Mouse (Mus musculus) stomach, embryonic 15.5 days (tissue): ENCODE results near the gene Relb. TPM values are rescaled to one million over a fixed set of nuclear protein-coding genes. Genes with fewer than 3 reads are reported as not detected.

Experiments used
- ATAC-seq: fragments of 200-750 bp; cut with Nextera tagmentation; 2 replicates; pipeline ENCODE4 v1.8.0; 2017; ENCODE audit warnings: low read depth, moderate number of reproducible peaks, moderate TSS enrichment; ENCODE audit not compliant: insufficient read depth, low FRiP score
- H3K27ac ChIP-seq: fragments of 300-500 bp; sonication (generic); 2 replicates; pipeline ENCODE4 v1.5.1; 2015; ENCODE audit warnings: mild to moderate bottlenecking, inconsistent platforms
- H3K27me3 ChIP-seq: fragments of 300-500 bp; sonication (generic); replicated peaks from 2 replicates; pipeline ENCODE4 v1.6.1; 2015; ENCODE audit warnings: inconsistent platforms
- H3K36me3 ChIP-seq: fragments of 300-500 bp; sonication (generic); 2 replicates; pipeline ENCODE4 v1.6.1; 2015; ENCODE audit warnings: inconsistent platforms
- H3K4me1 ChIP-seq: fragments of 300-500 bp; sonication (generic); 2 replicates; pipeline ENCODE4 v1.6.1; 2015; ENCODE audit warnings: inconsistent platforms
- H3K4me2 ChIP-seq: fragments of 300-500 bp; sonication (generic); 2 replicates; pipeline ENCODE4 v1.6.1; 2015; ENCODE audit warnings: mild to moderate bottlenecking, inconsistent platforms
- H3K4me3 ChIP-seq: fragments of 300-500 bp; sonication (generic); replicated peaks from 2 replicates; pipeline ENCODE4 v1.5.1; 2015; ENCODE audit warnings: inconsistent platforms
- H3K9ac ChIP-seq: fragments of 300-500 bp; sonication (generic); 2 replicates; pipeline ENCODE4 v1.6.1; 2015; ENCODE audit warnings: inconsistent platforms
- H3K9me3 ChIP-seq: fragments of 300-500 bp; sonication (generic); 2 replicates; pipeline ENCODE4 v1.6.1; 2016; ENCODE audit warnings: inconsistent platforms
- WGBS: fragments of 180-500 bp; shearing (Covaris S2); methylation state at CpG from one replicate; pipeline ENCODE4 v1.1.7; 2015; 5-methylcytosine and 5-hydroxymethylcytosine counted together
- polyA plus RNA-seq: library from polyadenylated mRNA; unstranded; fragments of >200 nt; fragmentation: Nextera tagmentation; extraction: Ambion mirVana; gene quantifications from 2 replicates; pipeline ENCODE4 v1.2.1, GENCODE M21; 2015

Gene Relb
- polyA plus RNA-seq, 1 experiment from 2014 or later, result 10.1 TPM

DNA sequence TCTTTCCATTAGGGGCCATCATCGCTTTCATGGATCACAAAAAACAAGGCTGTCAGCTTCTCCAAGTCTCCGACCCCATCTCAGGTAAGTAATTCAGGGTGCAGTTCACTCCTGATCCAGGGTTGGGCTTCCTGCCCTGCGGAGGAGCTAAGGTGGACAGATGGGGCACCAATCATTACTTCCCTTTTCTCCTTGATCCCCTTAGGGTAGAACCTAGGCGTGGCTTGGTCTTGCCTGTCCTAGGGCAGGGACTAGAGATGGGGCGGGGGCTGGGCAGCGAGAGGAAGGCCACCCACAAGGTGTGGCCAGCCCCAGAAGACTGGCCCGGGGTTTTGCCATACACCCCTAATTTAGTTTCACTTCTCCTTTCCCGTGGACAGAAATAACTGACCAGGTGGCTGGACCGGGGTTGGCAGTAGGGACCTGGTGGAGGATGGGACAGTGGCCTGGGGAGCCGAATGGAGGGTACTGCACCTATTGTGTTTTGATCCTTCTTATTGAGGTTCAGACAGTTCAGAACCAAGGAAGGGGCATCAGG, 51.3 kb downstream of the Relb start:
- WGBS, result 16% methylated on average over 10 of the region's 10 CpGs
- no peak for ATAC-seq
- peak overlapping the region; percentile 95 for H3K4me2 ChIP-seq
- no peaks in the 10 kb centered on the region for H3K9me3 ChIP-seq
- peaks cover 20% of the 10 kb centered on the region for H3K36me3 ChIP-seq
- peaks cover 18% of the 10 kb centered on the region for H3K27me3 ChIP-seq
- peak overlapping the region; percentile 45 for H3K4me3 ChIP-seq
- H3K9ac ChIP-seq, result peak overlapping the region; percentile 33; the same call in 1 of the 2 replicates
- no peak overlapping the region for H3K27ac ChIP-seq
- peaks cover 14% of the 10 kb centered on the region for H3K4me1 ChIP-seq

DNA sequence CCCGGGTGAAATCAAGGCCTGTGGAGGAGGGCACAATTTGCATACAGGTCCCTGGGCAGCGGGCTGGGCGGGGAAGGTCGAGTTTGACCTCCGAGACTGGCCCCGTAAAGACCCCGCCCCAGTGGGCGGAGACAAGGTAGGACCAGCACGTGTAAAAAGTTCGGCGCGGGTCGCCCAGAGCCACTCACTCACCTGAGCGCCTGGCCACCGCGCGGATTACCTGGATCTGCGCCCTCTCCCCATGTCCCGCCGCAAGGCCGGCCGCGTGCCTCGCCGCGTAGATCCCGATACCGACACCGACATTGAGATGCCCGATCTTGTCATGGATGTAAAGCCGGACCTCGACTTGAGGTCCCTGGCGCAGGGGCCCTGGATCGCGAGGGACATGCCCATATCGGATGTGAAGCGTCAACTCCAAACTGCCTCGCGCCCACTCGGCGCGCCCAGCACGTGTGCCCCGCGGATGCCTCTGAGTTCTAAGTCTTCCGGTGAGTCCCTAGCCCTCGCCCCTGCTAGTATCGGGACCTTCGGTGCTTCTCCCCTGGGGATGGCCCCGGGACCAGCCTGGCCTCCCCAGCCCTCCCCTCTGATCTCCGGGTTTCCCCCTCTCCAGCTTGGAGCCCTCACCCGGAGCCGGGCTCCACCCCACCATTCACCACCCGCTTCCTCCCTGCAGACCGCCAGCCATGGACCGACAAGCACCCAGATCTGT, 51.9 kb downstream of the Relb start, which contains the start of the genes Zfp296 and Gemin7:
Zfp296 (plus strand) TSS at position 147 of the 712 bp plus-strand sequence.
Gemin7 (minus strand) TSS at position 455 of the 712 bp plus-strand sequence.
- H3K9me3 ChIP-seq, result no peaks in the 10 kb centered on the region
- peak within 1 kb of the TSS; percentile 95 for H3K4me2 ChIP-seq
- peak within 1 kb of the TSS; percentile 45 for H3K4me3 ChIP-seq
- WGBS, result 2% methylated on average over 56 of the region's 56 CpGs
- no peak for ATAC-seq
- H3K27me3 ChIP-seq, result peaks cover 18% of the 10 kb centered on the region
- H3K4me1 ChIP-seq, result peaks cover 20% of the 10 kb centered on the region
- no peak within 1 kb of the TSS for H3K27ac ChIP-seq
- H3K9ac ChIP-seq, result peak within 1 kb of the TSS; percentile 33; the same call in 1 of the 2 replicates
- peaks cover 16% of the 10 kb centered on the region for H3K36me3 ChIP-seq

DNA sequence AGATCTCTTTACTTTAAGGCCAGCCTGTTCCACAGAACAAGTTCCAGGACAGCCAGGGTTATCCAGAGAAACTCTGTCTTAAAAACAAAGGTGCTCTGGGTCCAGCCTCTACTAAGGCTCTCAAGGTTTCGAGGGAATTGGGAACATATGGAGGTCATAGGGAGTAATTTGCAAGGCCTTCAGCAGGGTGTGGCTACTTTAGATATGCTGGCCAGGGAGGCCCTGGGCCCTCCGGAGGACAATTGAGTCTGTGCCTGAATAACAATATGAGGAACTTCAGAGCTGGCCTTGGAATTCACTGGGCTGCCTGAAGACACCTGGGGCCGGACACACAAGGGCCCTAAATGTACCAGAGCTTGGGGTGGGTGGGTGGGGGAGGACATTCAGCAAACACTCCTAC, 53.7 kb downstream of the Relb start:
- WGBS, result 57% methylated on average over 3 of the region's 3 CpGs
- Histone ChIP-seq H3K27me3 (peaks cover 18% of the 10 kb centered on the region), H3K4me2 (no peak overlapping the region), H3K9ac (no peak overlapping the region), H3K4me1 (peaks cover 27% of the 10 kb centered on the region), H3K4me3 (no peak overlapping the region), H3K27ac (no peak overlapping the region), H3K36me3 (0 out of 2 replicates have a peak, but pooled peaks cover 6% of the 10 kb centered on the region), H3K9me3 (no peaks in the 10 kb centered on the region)
- ATAC-seq, result no peak

DNA sequence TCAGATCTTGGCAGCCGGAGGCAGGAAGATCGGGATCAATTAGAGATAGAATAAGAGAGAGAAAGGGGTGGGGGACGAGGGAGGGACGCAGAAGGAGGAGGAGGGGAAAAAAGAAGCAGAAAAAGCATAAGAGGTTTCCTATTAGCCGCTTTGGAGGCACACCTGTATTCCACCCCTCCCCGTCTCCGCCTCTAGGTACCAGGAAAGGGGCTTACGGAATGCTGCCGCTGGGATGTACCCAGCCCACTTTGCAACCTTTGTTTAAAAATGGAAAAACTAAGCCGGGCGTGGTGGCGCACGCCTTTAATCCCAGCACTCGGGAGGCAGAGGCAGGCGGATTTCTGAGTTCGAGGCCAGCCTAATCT, 55.5 kb downstream of the Relb start:
- ATAC-seq, result 0 out of 2 replicates have a peak, but pooled peaks have one; percentile 0
- WGBS, result 17% methylated on average over 16 of the region's 16 CpGs
- peak overlapping the region; percentile 91 for H3K4me2 ChIP-seq
- peak overlapping the region; percentile 88 for H3K27ac ChIP-seq
- peak overlapping the region; percentile 72 for H3K4me3 ChIP-seq
- peak overlapping the region; percentile 65 for H3K9ac ChIP-seq
- peaks cover 27% of the 10 kb centered on the region for H3K4me1 ChIP-seq
- H3K9me3 ChIP-seq, result no peaks in the 10 kb centered on the region
- H3K36me3 ChIP-seq, result peaks cover 13% of the 10 kb centered on the region; the same call in 1 of the 2 replicates
- H3K27me3 ChIP-seq, result peaks cover 18% of the 10 kb centered on the region

DNA sequence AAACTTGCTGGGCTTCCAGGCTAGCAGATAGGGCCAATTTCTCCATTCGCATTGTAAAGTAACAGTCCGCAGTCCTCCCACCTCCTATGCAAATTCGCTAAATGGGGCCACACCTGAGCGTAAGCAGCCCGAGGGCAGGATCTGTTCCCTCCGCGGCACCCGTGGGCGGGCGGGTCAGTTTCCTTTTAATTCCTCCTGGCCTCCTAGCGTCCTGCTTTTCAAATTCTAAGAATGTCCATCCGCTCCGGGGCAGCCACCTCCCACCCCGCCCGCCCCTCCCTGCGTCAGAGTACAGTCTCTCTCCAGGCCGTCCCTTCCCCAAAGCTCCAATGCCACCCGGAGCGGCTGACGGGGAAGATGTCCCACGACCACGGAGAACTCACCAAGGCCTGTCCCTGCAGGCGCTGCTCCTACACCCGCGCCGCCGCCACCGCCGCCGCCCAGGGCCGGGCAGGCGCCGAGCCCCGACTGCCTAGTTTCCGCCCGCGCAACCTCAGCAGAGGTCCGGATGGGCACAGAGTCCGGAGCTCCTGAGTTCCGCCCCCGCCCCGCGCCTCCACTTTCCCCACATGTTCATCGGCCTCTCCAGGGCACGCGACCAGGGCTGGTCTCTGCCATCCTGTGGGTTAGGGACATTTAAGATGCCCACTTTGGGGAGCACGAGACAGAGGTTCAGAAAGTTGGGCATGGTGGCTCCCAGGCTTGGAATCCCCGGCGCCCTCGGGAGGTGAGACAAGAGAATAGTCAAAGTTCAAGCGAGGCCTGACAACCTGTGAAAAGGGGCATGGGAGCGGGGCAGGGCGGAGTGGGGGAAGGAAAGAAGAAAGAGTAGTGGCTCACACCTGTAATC, 56.1 kb downstream of the Relb start:
- Histone ChIP-seq H3K27ac (peak overlapping the region; percentile 88), H3K36me3 (peaks cover 13% of the 10 kb centered on the region; the same call in 1 of the 2 replicates), H3K27me3 (peaks cover 14% of the 10 kb centered on the region), H3K4me2 (peak overlapping the region; percentile 91), H3K4me1 (peaks cover 26% of the 10 kb centered on the region), H3K9ac (peak overlapping the region; percentile 65), H3K9me3 (no peaks in the 10 kb centered on the region), H3K4me3 (peak overlapping the region; percentile 72)
- WGBS, result under 1% methylated on average over 53 of the region's 53 CpGs
- peak; percentile 87 for ATAC-seq

DNA sequence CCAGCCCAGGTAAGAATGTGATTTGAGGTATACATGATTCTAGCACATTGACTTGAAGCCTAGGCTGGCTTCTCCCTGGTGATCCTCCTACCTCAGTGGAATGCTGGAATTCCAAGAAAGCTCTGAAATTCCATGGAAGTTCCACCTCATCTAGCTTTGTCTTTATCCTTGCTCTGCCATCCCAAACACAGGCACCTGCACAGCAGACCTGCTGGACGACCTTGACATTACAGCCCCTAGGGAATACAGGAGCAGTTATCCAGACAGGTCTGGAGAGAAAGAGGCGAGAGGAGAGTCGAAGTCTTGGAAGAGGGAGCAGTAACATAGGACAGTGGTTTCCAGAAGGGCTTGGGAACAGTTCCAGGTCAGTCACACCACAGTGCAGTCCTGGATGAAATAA, 59.6 kb downstream of the Relb start:
- H3K4me1 ChIP-seq, result peaks cover 13% of the 10 kb centered on the region; the same call in 1 of the 2 replicates
- WGBS, result 86% methylated on average over 3 of the region's 3 CpGs
- H3K27me3 ChIP-seq, result no peaks in the 10 kb centered on the region
- H3K4me3 ChIP-seq, result no peak overlapping the region
- H3K9ac ChIP-seq, result no peak overlapping the region
- H3K36me3 ChIP-seq, result peaks cover 28% of the 10 kb centered on the region; the same call in 1 of the 2 replicates
- no peak overlapping the region for H3K27ac ChIP-seq
- no peak overlapping the region for H3K4me2 ChIP-seq
- no peaks in the 10 kb centered on the region for H3K9me3 ChIP-seq
- ATAC-seq, result no peak

DNA sequence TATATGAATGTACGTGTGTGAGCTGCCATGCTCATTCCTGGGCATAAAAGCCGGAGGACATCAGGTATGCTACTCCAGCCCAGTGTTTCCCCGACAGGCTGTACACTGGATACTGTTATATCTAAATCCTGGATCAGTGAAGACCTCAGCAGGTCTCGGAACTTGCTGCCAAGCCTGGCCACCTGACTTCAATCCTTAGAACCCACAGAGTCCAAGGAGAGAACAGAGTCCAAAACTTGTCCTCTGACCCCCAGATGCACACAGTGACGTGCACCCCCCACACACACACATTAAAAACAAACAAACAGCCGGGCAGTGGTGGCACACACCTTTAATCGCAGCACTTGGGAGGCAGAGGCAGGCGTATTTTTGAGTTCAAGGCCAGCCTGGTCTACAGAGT, 61.8 kb downstream of the Relb start:
- no peak for ATAC-seq
- H3K36me3 ChIP-seq, result peaks cover 32% of the 10 kb centered on the region
- WGBS, result 87% methylated on average over 8 of the region's 8 CpGs
- H3K27me3 ChIP-seq, result no peaks in the 10 kb centered on the region
- H3K4me1 ChIP-seq, result peaks cover 12% of the 10 kb centered on the region
- no peak overlapping the region for H3K9ac ChIP-seq
- no peak overlapping the region for H3K4me3 ChIP-seq
- no peak overlapping the region for H3K4me2 ChIP-seq
- no peak overlapping the region for H3K27ac ChIP-seq
- H3K9me3 ChIP-seq, result no peaks in the 10 kb centered on the region

DNA sequence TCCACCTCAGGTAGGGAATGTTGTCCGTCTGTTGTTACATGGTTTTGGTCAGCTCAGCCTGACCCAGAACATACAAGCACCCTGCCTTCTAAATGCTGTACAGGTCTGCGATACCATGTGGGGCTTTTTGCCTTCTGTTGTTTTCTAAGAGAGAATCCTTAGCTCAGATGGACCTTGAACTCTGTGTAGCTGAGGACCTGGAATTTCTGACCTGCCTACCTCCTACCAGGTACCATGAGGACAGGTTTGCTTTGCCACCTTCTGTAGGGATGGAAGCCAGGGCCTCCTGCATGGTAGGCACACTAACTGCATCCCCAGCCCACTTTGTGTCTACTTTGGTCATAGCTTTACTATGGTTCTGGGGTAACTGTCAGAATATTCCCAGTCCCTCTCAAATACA, 63.4 kb downstream of the Relb start:
- no peak overlapping the region for H3K9ac ChIP-seq
- no peak for ATAC-seq
- peaks cover 32% of the 10 kb centered on the region for H3K36me3 ChIP-seq
- no peaks in the 10 kb centered on the region for H3K9me3 ChIP-seq
- H3K4me1 ChIP-seq, result peaks cover 4% of the 10 kb centered on the region; the same call in 1 of the 2 replicates
- WGBS, result 95% methylated on average over 2 of the region's 2 CpGs
- no peaks in the 10 kb centered on the region for H3K27me3 ChIP-seq
- no peak overlapping the region for H3K27ac ChIP-seq
- H3K4me3 ChIP-seq, result no peak overlapping the region
- no peak overlapping the region for H3K4me2 ChIP-seq

DNA sequence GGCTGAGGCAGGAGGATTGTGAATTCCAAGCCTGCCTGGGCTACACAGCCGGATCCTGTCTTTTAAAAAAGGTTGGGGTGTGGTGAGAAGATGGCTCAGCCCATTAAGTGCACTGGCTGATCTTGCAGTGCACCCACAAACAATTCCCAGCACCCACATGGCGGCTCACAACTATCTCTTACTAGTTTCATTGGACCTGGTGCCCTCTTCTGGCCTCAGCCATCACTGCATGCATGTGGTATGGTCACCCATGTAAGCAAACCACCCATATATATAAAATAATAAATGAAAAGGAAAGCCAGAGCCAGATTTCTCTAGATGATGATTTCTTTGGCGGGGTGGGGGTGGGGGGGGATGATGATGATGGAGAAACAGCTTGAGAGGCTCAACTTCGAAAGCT, 64.8 kb downstream of the Relb start:
- no peak overlapping the region for H3K9ac ChIP-seq
- H3K4me3 ChIP-seq, result no peak overlapping the region
- H3K27ac ChIP-seq, result no peak overlapping the region
- H3K4me1 ChIP-seq, result peaks cover 15% of the 10 kb centered on the region
- H3K36me3 ChIP-seq, result peaks cover 20% of the 10 kb centered on the region
- 88% methylated on average over 4 of the region's 4 CpGs for WGBS
- H3K27me3 ChIP-seq, result no peaks in the 10 kb centered on the region
- H3K9me3 ChIP-seq, result no peaks in the 10 kb centered on the region
- no peak overlapping the region for H3K4me2 ChIP-seq
- ATAC-seq, result no peak

DNA sequence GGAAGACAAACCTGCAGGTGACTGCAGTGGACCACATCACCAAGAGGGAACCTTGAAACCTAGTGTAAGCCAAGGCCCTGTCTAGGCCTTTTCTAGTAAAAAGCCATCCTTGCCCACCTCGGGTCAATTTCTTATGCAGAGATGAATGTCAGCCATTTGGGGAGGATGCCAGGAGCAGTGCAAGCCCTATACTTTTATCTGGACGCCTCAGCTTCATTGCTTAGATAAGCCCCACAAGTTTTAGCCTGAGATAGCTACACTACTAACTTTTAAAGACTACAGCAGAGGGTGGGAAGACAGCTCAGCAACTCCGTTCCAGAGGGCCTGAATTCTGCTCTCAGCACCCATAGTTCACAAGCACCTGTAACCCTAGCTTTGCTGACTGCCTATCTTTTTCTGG, 65.4 kb downstream of the Relb start:
- 84% methylated on average over 3 of the region's 3 CpGs for WGBS
- Histone ChIP-seq H3K9me3 (no peaks in the 10 kb centered on the region), H3K27ac (0 out of 2 replicates have a peak overlapping the region, but pooled peaks have one; percentile 4), H3K4me2 (peak overlapping the region; percentile 82), H3K36me3 (peaks cover 19% of the 10 kb centered on the region), H3K9ac (no peak overlapping the region), H3K4me1 (peaks cover 21% of the 10 kb centered on the region), H3K27me3 (no peaks in the 10 kb centered on the region), H3K4me3 (no peak overlapping the region)
- 0 out of 2 replicates have a peak, but pooled peaks have one; percentile 17 for ATAC-seq

DNA sequence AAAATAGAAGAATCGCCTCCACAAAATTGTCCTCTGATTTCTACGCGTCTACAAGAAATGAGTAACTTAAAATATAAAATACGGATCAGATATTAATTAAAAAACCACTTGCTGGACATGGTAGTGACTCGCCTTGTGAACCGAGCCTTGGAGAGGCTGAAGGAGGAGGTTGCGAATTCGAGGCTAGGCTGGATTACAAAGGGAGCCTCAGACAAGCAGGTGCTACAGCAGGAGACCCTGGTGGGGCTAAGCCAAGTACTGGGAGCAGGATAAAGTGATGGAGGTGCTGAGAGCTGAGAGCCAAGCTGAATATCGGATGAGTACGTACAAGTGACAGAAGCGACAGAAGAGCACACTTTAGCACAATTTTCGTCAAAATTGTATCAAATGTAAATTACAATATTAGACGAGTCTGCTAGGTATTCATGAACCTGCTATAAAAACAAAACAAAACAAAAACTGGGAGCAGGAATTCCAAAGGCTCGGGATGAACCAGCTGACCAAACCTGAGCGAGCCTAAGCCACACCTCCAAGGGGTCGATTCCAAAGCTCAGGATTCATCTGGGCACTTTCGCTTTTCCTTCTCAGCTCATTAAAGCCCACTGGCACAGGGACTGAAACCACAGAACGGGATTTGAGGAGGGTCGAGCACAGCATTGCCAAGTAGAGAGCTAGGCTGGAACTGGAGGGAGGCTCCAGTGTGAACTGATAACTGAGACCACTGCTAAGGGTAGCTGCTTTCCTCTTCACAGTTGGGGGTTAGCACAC, 66.4 kb downstream of the Relb start, which contains the start of gene Ppp1r37:
Ppp1r37 (minus strand) TSS at position 434 of the 768 bp plus-strand sequence.
- WGBS, result 4% methylated on average over 19 of the region's 19 CpGs
- Histone ChIP-seq H3K27ac (peak within 1 kb of the TSS; percentile 91), H3K9ac (peak within 1 kb of the TSS; percentile 89), H3K27me3 (no peaks in the 10 kb centered on the region), H3K4me3 (peak within 1 kb of the TSS; percentile 81), H3K9me3 (no peaks in the 10 kb centered on the region), H3K36me3 (peaks cover 19% of the 10 kb centered on the region), H3K4me1 (peaks cover 32% of the 10 kb centered on the region), H3K4me2 (peak within 1 kb of the TSS; percentile 82)
- no peak for ATAC-seq
